Mouse (Mus musculus) liver (tissue): Measurements from ENCODE around the gene 4930453N24Rik.
A peak's percentile ranks its signal among the peaks of the same experiment; 100 is the strongest.

Experiments
- DNase-seq: peaks from one replicate; pipeline ENCODE4 v3.0.0-alpha.2; 2020; ENCODE audit warnings: mixed read lengths

Gene 4930453N24Rik

DNA sequence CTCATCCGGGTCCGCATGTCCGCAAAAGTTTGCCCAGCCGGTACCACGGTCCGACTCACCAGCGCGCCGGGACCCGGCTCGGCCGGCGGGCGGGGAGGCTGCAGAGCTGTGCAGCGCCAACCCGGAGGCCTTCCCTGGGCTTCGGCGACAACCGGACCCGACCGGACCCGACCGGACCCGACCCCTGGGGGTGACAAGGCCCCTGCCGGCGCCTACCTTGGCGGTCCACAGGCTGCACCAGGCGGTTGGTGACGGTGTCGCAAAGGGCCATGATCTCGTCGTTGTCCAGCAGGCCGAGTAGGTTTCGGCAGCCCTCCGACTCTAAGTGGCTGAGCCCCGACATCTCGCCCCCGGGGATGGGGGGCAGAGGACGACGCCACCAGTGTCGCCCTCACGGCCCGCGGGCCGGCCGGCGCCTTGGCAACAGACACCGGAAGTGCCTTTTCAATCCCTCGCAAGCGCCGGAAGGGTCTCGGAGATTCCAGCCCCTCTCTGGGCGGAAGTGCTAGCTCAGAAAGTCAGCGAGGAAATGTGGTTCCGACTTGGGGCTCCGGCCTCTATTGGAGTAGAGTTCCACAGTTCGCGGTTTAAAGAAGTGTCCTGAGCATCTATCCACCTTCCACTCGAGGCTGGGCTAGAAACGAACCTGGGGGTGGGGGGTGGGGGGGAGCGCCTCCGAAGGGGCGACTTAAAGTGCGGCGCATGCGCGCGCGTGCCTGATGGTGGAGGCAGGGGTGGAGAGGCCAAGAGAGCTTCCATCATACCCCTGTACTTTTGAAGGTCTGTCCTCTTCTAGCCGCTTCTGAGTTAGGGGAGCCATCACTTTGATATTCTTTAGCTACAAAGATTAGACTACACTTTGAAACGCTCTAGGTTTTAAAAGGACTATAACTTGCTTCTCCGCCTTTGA is at the start of gene 4930453N24Rik:
4930453N24Rik (minus strand) TSS at position 641 of the 910 bp plus-strand sequence.
- peak; percentile 86 for DNase-seq

DNA sequence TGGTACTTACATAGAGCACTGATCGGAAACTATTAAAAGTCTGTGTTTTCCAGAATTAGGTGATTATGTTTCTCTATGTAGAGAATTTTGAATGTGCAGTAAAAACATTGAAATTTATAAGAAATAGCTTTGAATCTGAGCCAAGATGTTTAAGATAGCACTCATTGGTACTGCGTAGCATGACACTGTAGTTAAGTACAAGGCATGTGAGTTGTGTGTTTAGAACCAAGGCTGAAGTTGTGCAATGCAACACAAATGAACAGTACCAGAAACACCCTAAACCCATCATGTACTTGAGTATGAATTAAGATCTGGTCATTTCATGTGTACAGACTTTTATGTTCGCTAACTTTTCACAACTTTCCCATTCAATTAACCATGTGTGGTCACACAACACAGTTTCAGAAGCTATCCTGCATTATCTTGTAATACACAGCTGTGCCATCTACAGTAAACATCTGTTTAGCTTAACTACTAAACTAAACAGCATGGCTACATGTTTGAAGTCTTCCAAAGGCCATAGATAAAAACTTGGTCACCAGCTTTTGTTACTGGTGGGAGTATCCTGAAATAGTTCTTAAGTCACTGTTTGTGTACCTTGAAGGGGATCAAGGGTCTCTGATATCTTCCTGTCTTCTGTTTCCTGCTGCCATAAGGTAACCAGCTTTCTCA is 46.3 kb upstream of the 4930453N24Rik start:
- DNase-seq = no peak

DNA sequence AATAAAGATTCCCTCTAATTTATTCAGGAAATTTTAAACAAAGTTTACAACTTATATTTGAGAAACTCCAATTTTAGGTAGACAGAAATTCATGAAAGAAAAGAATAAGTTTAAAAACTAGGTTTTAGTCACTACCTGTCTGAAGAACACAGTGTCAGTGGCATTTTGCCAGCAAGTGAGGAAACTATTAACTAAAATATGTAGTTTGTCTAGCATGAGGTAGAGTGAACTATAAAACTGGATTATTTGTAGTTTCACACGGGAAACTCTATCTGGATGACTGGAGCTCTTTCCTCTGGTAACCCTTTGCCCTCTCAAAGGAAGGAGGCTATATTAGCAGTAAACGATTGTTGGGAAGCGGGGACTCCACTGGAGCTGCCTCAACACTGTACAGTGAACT is 32.1 kb upstream of the 4930453N24Rik start:
- DNase-seq = no peak

DNA sequence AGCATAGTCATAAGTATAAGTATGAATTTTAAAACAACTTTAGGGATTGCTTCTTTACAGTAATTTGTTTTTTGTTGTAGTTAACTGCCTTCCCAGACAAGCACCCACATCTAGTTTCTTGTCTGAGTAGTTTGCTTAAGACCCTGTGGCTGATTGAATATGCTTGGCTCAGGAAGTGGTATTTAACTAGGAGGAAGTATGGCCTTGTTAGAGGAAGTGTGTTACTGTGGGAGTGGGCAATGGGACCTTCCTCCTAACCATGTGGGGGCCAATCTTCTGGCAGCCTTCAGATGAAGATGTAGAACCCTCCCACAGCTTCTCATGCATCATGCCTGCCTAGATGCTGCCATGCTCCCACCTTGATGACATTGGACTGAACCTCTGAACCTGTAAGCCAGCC is 30.7 kb upstream of the 4930453N24Rik start:
- DNase-seq = no peak

DNA sequence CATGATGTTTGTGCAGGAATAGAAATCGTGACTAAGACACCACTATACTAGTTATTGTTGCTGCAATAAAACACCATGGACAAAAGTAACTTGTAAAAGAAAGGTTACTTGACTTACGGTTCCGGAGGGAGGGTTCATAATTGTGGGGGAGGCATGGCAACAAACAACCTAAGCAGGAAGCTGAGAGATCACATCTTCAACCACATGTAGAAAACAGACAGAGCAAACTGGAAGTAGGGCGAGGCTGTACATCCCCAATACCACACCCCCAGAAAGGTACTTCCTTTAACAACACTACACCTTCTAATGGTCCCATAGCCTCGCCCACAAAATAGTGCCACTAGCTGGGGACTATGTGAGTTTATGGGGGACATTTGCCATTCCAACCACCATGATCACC is 29.4 kb upstream of the 4930453N24Rik start:
- DNase-seq = no peak

DNA sequence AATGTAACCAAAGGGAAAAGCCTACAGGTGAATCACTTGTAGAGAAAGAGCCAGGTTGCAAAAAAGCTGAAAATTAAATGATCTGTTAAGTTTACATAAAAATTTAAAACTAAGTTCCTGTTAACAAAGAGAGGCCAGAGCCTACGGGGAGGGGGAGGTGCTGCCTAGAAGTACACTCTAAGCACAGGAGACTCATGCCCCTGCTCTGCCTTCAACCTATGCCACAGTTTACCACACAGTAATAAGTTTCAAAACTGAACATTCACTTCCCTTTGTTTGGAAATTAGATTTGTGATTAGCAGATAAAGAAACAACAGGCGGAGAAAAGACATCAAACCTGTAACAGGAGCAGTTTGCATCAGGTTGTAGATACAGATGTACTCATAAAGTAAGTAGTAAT is 23.8 kb upstream of the 4930453N24Rik start:
- no peak for DNase-seq

DNA sequence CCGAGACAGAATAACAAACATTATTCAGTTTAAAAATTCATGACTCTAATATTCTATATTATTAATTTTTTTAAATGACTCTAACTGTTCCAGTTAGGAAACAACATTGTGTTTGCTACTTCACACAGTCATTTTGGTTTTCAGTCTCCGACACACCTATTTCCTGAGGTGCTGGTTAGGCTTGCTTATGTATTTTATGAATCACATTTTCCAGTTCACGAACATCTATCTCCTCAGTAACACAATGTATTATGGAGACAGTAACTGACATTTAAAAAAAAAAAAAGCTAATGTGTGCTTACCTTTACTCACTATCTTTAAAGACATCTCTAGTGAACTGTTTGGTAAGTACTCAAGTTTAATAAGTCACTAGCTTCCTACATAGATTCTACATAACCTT is 18.7 kb upstream of the 4930453N24Rik start:
- DNase-seq = no peak

DNA sequence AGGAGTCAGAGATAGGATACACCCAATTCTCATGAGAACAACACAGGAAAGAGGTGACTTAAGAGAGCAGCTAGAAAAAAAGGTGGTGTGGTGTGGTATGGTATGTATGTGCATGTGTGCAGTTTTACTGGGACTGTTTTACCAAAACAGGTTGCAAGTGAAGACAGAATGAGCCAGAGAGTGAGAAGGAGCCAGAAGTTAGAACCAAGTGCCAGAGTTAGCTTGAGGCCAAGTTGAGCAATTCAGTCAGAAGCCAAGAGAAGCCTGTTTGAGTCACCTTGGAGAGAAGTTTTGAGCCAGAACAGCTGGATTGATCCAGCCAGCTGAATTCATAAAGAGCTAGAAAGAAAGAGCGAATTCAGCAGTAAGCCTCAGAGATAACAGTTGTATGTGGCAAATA is 4.6 kb upstream of the 4930453N24Rik start:
- no peak for DNase-seq

DNA sequence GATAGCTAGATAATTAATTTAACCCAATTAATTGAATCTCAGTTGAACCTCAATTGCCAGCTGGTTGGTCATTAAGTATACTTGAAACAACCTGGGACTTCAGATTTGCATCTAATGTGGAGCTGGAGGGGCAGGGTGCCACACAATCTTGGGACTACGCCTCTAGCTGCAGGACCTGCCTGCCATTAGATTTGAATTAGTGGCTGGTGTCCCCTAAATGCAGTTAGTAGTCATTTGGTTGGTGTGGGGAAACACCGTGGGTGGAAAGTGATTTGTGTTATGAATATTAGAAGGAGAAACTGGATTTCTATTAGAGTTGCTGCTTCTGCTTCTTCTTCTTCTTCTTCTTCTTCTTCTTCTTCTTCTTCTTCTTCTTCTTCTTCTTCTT is 464 bp upstream of the 4930453N24Rik start:
- DNase-seq = no peak

DNA sequence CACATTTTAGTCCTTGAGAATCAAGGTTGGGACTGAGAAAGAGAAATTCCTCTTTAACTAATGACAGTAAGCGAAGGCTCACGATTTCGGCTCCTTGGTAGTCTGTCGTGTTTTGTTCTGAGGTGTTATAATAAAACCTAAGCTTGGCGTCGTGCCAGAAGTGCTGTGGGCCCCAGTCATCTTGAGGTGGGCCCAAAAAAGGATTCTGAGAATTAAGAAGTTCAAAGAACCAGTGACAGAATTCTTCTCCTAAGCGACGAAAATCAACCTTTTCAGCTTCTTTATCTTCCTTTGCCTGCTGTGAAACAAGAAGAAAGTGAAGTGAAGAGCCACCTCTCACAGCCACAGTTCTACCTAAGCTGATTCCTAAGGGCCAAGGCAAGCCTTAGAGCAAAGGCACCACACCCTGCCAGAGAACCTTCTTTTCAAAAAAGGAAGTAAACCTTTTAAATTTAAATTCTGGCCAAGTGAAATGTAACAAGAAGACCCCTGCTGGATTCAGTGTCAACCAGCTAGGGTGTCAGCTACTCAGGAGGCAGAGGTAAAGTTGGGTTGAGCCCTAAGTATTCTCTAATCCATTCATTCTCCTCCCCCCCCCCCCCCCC is 4.2 kb downstream of the 4930453N24Rik start:
- no peak for DNase-seq

DNA sequence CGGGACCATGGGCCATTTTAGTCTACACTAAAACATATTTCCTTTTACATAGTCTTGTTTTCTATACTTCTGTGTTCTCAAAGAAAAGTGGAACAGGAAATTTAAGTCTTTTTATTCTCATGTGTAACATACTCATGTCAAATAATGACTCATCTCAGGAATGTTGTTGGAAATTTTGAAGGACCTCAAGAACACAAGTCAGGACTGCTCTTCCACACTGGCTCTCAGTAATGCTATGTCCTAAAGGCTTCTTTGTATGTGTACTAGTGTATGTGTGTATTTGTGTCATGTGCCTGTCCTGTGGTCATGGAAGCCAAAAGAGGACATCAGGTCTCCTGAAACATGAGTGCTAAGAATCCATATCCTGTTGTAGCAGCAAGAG is 11.7 kb downstream of the 4930453N24Rik start:
- DNase-seq = no peak

DNA sequence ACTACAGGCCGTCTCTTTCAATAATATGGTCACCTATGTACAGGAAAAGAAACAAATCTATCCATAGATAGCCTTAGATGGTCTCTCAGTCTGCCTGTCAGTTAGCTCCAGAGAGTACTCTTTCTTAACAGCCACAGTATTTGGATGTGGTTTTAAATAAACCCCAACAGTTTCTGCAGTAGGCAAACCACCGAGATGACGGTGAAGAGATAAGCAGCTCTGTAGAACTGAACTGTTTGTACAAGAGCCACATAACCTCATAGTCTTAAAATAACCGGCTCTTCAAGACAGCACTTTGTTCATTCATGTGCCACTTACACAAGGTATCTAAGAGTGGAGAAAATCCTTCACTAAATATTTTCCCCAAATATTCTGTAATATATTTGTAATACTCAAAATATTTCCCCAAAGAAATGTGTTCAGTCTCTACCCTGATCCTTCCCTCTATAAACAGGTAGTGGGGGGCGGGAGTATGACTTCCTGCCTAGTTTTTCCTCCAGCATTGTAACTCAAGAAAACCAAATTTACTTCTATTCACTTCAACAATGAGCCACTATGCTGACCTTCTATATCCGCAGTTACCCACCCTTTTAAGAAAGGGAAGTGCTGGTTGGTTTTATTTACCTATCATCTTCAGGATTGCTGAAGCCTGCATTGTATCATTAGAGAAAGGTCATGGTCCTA is 12.3 kb downstream of the 4930453N24Rik start:
- no peak for DNase-seq

DNA sequence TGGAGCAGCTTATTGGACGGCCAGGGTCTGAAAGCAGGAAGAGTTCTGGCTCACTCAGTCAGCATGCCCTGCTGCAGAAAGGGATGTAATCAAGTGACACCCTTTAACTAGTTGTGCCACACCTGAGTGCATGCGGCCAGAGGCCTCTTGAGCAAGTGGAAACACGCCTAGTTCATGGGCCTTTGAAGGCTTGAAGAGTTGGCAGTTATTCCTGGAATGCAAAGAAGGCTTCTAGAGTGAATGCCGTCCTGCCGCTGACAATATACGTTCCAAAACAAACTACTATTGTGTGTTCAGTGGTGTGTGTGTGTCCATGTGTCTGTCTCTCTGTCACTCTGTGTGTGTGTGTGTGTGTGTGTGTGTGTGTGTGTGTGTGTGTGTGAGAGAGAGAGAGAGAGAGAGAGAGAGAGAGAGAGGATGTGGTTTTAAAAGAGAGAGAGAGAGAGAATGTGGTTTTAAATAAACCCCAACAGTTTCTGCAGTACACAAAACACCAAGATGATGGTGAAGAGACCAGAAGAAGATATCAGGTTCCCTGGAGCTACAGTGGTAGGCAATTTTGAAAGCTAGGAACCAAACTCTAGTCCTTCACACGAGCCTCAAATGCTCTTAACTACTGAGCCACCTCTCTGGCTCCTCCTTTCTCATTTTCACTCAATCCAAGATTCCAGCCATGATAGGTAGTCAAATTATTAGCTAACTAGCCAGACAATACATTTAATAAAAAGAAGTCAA is 13.1 kb downstream of the 4930453N24Rik start:
- no peak for DNase-seq

DNA sequence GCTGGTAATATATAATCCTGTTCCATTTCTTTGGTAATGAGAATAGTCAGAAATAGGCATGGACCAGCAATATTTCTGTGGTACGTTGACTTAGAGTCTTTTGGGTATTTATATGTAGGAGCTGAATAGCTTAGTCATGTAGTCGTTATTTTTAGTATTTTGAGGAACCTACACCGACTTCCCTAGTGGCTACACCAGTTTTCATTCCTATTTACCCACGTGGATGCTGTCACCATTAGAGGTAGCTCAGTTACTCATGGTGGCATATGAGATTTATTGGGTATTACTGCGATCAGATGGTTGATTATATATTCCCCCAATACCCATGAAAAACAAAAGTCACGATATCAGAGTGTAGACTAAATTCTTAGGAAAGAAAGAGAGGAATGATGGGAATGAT is 14.6 kb downstream of the 4930453N24Rik start:
- no peak for DNase-seq

DNA sequence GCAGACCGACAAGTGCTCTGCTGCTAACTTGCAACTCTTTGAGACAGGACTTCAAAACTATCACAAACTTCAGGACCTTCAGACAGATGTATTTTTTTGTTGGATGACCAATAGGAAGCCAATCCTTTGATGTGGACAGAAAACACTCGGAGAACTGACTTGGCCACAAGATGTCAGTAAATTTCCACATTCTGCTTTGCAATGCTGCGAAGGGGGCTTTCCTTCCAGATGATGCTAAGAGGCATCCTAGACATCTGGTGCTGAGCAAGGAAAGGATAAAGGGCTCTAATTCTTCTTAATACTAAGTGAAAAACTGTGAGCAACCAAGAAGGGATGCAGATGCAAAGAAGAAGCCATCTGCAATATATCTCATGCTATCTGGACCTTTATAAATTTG is 16.2 kb downstream of the 4930453N24Rik start:
- no peak for DNase-seq

DNA sequence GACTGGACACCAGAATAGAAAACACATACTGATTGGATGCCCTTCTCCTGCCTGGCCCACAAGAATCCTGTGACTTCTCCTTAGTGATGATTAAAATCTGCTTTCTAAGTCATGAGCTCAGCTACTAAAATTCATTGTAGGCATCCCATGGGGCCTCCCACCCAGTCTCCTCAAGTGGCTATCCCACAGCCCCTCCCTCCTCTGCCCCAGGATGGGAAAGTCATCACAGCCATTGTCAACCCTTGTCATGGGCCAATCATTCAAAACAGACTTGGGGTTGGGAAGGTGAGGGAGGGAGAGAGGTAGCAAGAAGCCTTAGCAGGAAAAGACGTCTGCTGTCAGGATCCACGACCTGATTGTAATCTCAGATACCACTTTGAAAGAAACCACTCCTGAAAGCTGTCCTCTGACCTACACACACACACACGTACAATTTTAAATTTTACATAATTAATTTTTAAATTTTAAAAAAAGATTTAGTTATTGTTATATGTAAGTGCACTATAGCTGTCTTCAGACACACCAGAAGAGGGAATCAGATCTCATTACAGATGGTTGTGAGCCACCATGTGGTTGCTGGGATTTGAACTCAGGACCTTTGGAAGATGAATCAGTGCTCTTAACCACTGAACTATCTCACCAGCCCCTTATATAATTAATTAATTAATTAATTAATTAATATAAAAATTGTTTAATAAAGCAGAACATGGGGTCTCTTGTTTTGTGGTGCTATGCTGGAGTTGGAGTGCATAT is 16.8 kb downstream of the 4930453N24Rik start:
- DNase-seq = no peak

DNA sequence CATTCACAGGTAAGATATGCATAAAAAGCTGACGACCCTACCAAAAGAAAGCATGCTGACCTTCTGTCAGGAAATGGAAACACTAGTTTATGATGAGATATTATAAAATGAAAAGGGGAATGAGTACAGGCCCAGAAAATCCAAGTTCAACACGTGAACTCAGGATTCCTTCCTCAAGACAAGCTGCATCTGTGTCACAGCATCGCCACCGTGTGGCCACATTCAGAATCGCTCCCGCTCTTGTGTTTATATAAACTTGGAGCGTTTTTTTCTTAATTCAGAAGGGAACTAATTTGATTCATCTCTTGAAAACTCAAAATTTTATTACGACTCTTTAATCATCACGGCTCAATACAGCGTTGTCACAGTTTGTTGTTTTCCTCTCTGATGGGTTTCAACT is 22.7 kb downstream of the 4930453N24Rik start:
- peak; percentile 67 for DNase-seq

DNA sequence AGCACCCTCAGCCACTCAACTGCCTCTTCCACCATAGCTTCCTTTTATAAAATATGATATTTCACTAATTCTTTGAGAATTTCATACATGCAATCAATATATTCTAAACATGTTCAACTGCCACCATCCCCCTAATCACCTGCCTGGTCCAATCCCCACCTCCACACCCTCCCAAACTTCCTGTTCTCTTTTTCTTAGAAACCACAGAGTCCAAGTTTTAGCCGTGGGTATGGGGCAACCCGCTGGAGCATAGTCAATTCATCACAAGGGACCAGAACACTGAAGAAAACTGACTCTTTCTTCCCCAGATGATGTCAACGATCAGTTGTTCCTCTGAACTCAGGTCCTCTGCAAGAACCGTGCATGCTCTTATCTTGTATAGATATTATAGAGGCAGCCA is 25.9 kb downstream of the 4930453N24Rik start:
- no peak for DNase-seq

DNA sequence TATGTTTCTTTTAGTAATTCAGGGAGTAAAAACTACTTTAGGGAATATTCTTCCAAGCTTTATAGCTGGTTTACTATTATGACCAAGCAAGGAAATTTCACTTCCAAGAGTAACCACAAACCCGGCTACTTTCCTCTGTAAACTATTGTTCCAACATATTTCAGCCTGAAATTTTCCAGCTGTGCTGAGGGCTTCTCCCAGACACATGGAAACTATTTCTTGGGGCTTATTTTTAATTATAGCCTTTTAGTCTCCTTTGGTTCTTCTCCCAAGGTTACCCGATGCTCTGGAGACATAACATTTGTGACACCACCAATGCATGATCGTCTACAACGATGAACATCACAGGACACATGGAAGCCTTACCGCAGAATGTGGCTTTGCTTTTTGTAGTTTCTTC is 33.7 kb downstream of the 4930453N24Rik start:
- DNase-seq = no peak

DNA sequence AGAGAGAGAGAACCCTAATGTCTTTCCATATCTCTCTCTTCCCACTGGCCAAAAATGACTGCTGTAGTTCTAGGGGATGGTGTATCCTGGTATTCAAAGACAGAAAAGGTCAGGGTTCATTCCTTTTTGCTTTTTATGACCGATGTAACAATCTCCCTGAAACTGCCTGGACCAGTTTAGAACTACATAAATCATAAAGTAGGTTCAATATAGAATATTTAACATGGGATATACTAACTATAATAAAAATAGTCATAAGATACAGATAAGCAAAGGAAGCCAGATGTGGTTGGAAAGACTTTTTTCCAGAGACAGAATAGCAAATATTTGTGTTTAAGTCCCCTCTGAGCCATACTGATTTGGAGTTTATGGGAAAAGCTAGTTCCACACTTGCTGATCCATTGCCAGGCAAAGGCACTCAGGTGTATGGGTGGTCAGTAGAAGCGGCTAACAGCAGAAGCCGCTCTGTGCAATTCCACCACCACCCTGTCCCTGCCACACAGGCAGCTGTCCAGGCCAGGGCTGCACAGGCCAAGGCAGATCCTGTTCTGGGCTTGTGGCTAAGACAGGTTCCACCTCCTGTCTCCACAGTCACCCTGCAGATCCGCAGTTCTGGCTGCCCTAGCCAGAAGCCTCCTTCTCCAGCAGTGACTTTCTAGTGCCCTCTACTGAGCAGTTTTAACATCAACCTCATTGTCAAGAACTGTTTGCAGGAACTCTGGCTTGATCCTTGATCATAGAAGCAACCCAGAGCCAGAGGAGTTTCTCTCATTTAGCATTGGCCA is 47.5 kb downstream of the 4930453N24Rik start:
- peak; percentile 32 for DNase-seq

DNA sequence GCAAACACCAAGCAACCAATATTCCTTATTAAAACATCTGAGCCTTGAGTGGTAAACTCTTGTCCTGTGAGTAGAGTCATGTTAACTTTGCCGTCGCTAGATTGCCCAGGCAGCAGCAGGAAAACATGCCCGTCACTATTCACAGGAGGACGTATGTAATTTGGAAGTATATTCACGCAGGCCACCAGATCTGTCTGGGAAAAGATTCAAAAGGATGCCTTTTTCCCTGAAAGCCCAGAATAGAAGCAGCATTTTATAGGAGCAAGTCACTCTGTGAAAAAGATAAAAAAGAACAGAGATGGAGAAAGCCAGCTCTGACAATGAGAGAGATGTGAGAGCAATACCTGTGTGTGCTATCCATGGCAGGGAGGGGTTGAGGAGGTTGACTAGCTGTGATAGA is 49.4 kb downstream of the 4930453N24Rik start:
- no peak for DNase-seq
